Mouse (Mus musculus) urinary bladder, postnatal 36 days (tissue): Measurements from ENCODE around the gene Maml3.

Source experiments
- DNase-seq, 2 experiments: peaks; one replicate each; pipeline ENCODE4 v3.0.0; 2022; ENCODE audit warnings: low spot score in 2 of 2, mixed read lengths in 1 of 2

Maml3 gene

GRCm38 (mm10) chr3:51712382-51712781 is 392.5 kb downstream of the Maml3 start:
- no peak for DNase-seq

GRCm38 (mm10) chr3:51708746-51709411 is 396.0 kb downstream of the Maml3 start:
- DNase-seq = peak; percentile 61 to 83

GRCm38 (mm10) chr3:51708375-51708745 is 396.5 kb downstream of the Maml3 start:
- DNase-seq = no peak

- DNase-seq = no peak
Observed at GRCm38 (mm10) chr3:51705220-51705619, 399.7 kb downstream of the Maml3 start.

GRCm38 (mm10) chr3:51703478-51703877 is 401.4 kb downstream of the Maml3 start:
- no peak for DNase-seq

GRCm38 (mm10) chr3:51702701-51703286 is 402.1 kb downstream of the Maml3 start:
- no peak for DNase-seq

GRCm38 (mm10) chr3:51701950-51702349 is 402.9 kb downstream of the Maml3 start:
- no peak for DNase-seq

GRCm38 (mm10) chr3:51701281-51701751 is 403.6 kb downstream of the Maml3 start:
- DNase-seq = peak; percentile 43 to 47

GRCm38 (mm10) chr3:51700731-51701280 is 404.1 kb downstream of the Maml3 start:
- no peak for DNase-seq

GRCm38 (mm10) chr3:51700123-51700522 is 404.8 kb downstream of the Maml3 start:
- no peak for DNase-seq

- no peak for DNase-seq
Observed at GRCm38 (mm10) chr3:51697931-51698330, 406.9 kb downstream of the Maml3 start.

GRCm38 (mm10) chr3:51695713-51696112 is 409.2 kb downstream of the Maml3 start:
- no peak for DNase-seq

GRCm38 (mm10) chr3:51694576-51694975 is 410.3 kb downstream of the Maml3 start:
- DNase-seq = no peak

GRCm38 (mm10) chr3:51693196-51693595 is 411.7 kb downstream of the Maml3 start:
- no peak for DNase-seq

- DNase-seq = no peak
Observed at GRCm38 (mm10) chr3:51688725-51689124, 416.2 kb downstream of the Maml3 start.

GRCm38 (mm10) chr3:51686791-51687190 is 418.1 kb downstream of the Maml3 start:
- DNase-seq = no peak

GRCm38 (mm10) chr3:51686316-51686715 is 418.6 kb downstream of the Maml3 start:
- no peak for DNase-seq

GRCm38 (mm10) chr3:51685539-51685938 is 419.3 kb downstream of the Maml3 start:
- DNase-seq = no peak

GRCm38 (mm10) chr3:51674963-51675362 is 429.9 kb downstream of the Maml3 start:
- DNase-seq = no peak

- DNase-seq = peak; percentile 73 to 75
Observed at GRCm38 (mm10) chr3:51673408-51674086, 431.3 kb downstream of the Maml3 start.

GRCm38 (mm10) chr3:51672631-51673030 is 432.2 kb downstream of the Maml3 start:
- no peak for DNase-seq

GRCm38 (mm10) chr3:51671071-51671469 is 433.8 kb downstream of the Maml3 start:
- DNase-seq = no peak
